Mouse (Mus musculus): ENCODE measurements around the gene Pkp1.

Pkp1 gene

DNA sequence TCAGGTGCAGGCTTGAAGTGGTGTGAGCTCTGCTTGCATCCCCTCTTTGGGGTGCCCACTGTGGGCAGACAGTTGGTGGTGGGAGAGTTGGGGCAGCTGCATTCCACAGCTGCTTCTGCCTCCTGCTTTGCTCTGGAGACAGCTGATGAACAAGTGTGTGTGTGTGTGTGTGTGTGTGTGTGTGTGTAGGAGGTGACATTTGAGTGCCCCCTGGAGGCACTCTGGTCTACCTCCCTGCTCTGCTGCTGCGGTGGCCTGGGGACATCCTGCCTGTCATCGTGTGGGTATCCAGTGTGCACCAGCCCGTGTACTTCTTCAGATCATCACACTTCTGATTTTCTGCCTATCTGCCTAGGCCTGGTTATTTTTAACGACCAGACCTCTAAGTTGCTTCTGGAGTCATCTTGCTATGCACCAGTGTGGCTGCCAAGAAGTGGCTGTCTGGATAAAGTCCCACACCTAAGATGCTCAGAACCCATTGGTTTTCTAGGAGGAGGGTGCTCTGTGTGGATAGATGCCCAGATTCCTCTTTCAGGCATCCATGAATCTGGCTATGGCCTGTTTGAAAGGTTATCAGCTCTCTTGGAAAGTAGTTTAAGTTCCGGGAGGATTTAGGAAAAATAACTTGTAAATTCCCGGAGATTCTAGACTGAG lies 84.7 kb downstream of the Pkp1 start:
- DNase-seq (ENCODE audit: extremely low read depth, low read depth, low spot score) = no peak

DNA sequence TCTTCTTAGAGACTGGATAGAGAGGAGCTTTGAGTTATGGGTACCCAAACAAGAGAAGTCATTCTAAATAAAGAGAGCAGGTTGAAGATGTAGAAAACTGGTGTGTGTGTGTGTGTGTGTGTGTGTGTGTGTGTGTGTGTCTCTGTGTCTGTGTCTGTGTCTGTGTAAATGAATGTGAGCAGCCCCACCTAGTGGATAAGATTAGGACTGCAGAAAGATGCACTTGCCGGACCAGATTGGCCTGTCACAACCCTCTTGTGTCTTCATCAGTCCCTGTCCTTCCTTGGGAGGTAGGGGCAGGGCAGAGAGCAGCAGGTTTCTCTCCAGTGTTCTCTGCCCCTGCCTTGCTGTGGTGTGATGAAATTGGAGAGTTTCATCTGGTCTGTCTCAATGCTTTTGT lies 90.1 kb downstream of the Pkp1 start:
- DNase-seq (ENCODE audit: extremely low read depth, low read depth, low spot score) = no peak

DNA sequence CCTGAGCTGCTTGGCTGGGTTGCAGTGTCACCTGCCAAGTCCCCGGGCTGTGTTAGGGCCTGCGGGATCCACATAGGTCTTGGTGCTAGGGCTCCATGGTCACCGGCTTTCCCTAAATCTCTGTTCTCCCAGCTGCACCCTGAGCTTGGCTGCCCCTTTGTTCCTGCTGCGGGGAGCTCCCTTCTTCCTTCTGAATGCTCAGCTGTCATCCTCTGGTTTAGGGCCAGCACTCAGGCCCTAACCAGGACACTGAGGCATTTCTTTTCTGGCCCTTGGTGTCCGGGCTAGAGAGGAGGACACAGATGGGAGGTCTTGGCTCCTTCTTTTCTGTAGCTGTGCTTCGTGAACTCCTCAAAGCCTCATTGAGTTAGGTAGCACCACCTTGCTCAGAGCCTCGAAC lies 97.2 kb downstream of the Pkp1 start:
- no peak for DNase-seq (ENCODE audit: extremely low read depth, low read depth, low spot score)

All from fat pad, adult 2 months (tissue).